Mouse (Mus musculus) heart, postnatal 36 days (tissue): Measurements from ENCODE around the gene Ttc33. TPM values are rescaled to one million over a fixed set of nuclear protein-coding genes. Genes with fewer than 3 reads are reported as not detected.

Experiments
- DNase-seq, 2 experiments: peaks; one replicate each; pipeline ENCODE4 v3.0.0; 2021 to 2022
- intact Hi-C: fragments of 180-260 bp; cut with DNase I; formaldehyde crosslinking; loops from one replicate; pipeline ENCODE4 v1.15.1; 2025
- total RNA-seq, 2 experiments: library from RNA; stranded (reverse); gene quantifications; 2 replicates each; pipeline ENCODE4 v1.2.3; 2021

Gene Ttc33
- total RNA-seq, 2 experiments from 2014 or later, result 38.2 to 40.7 TPM

- intact Hi-C loops, result loop anchor here (10.0 kb wide), 1 partner anchor 1386 kb away; no protein-coding TSS in a partner anchor
- no peak for DNase-seq
Measured at GRCm38 (mm10) chr15:5238553-5238952, 53.2 kb downstream of the Ttc33 start.

- intact Hi-C loops, result loop anchor here (10.0 kb wide), 1 partner anchor 1385 kb away; no protein-coding TSS in a partner anchor
- no peak for DNase-seq
Measured at GRCm38 (mm10) chr15:5239361-5239760, 54.0 kb downstream of the Ttc33 start.

- intact Hi-C loops, result loop anchor here (5.0 to 10.0 kb wide), 3 partner anchors 87 to 1385 kb away; no protein-coding TSS in a partner anchor
- DNase-seq, result no peak
Measured at GRCm38 (mm10) chr15:5239901-5240300, 54.6 kb downstream of the Ttc33 start.

DNA sequence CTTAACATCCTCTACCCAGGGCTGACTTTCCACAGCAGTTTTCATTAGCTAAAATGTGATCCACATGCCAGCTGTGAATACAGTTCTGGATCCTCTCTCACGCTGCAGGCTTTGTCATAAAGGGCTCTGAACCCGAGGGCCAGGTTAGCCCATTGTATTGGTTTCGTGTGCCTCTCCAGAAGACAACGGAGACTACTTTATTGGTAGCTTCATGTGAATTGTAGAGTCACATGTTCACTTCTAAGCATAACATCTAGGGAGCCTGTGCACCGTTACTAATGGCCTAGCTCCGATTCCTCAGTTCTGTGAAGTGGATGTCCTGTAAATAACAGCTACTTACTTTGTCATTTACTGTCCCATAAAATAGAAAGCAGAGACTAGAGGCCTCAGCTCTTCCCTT, 55.0 kb downstream of the Ttc33 start:
- no peak for DNase-seq
- intact Hi-C loops, result loop anchor here (5.0 to 10.0 kb wide), 2 partner anchors 87 to 164 kb away; no protein-coding TSS in a partner anchor

- DNase-seq, result peak; percentile 36 to 55
- intact Hi-C loops, result loop anchor here (5.0 to 10.0 kb wide), 2 partner anchors 86 to 163 kb away; no protein-coding TSS in a partner anchor
Measured at GRCm38 (mm10) chr15:5241304-5242201, 56.2 kb downstream of the Ttc33 start.

DNA sequence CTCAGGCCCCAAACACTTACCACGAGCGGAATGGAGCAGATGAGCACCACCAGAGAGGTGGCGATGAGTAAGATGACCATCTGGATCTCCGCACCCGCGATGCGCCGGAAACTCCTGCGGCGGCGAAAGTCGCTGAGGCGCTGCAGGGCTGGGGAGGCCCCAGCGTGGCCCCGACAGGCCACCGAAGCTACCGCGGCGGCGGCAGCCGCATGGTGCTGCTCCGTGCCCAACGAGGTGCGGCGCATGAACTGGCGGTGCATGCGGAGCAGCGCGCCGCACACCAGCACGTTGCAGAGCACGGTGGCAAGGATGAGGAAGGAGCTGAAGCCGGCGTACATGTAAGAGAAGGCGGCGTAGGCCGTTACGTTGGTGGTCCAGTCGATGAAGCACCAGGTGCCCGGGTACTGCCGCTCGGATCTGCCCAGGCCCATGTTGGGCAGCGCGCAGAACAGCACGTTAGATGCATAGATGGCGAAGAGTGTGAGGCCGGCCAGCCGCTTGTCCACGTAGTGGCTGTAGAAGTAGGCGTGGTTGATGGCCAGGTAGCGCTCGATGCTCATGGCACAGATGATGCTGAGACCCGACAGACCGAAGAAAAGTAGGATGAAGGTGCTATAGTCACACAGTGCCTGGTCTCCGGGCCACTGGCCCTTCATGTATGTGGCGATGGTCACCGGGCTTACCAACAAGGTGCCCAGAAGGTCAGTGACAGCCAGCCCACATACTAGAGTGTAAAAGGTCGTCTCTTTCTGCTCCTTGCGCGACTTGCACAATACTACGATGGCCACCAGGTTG, 57.1 kb downstream of the Ttc33 start:
- intact Hi-C loops, result loop anchor here (5.0 to 10.0 kb wide), 2 partner anchors 85 to 162 kb away; no protein-coding TSS in a partner anchor
- peak; percentile 42 to 52 for DNase-seq

DNA sequence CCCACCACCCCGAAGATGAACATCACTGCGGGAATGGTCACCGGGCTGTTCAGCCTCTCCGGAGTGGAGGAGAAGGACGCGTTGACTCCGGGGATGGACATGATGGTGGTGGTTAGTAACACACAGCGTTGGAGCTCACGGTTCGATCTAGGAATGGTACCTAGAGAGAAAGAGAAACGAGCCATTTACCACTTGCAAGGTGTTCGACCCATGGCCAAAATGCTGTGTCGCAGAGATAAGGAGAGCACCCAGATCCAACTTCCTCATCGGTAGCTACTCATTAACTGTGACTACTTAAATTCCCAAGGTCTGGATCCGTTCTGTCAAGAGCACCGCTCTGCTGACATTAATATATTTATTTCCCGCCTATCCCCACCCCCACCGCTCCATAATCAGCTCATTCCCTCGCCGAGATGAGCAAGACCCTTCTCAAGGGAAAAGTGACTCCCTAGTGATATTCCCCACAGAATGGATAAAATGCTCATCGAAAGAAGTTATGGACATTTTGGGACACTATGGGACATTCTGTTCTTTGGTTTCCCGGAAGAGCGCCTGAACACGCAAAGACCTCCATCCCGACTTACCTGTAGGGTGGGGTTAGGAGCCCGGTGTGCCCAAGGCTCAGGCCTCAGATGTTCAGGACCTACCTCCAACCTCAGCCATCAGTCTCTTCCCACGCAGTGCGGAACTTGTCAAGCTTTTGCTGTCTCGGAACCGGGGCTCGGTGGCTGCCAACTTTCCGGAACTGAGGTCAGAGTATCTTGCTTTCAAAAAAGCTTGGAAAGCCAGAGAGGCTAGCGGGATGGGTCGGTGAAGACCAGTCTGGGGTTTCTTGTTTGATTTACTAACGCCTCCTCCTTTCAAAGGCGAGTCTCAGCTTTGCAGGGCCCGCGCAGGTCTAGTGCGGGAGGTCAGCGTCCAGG, 58.0 kb downstream of the Ttc33 start:
- DNase-seq, result peak in 1 of 2 experiments; percentile 39
- intact Hi-C loops, result loop anchor here (5.0 to 10.0 kb wide), 2 partner anchors 84 to 162 kb away; no protein-coding TSS in a partner anchor

GRCm38 (mm10) chr15:5243959-5244905, 58.9 kb downstream of the Ttc33 start, which contains the start of gene Ptger4:
TSS of gene Ptger4 (minus strand) at chr15:5244187.
- intact Hi-C loops, result loop anchor here (5.0 to 10.0 kb wide), 2 partner anchors 83 to 161 kb away; no protein-coding TSS in a partner anchor
- peak; percentile 92 to 95 for DNase-seq

GRCm38 (mm10) chr15:5250182-5250581, 64.9 kb downstream of the Ttc33 start:
- DNase-seq, result no peak
- intact Hi-C loops, result no loop called here

DNA sequence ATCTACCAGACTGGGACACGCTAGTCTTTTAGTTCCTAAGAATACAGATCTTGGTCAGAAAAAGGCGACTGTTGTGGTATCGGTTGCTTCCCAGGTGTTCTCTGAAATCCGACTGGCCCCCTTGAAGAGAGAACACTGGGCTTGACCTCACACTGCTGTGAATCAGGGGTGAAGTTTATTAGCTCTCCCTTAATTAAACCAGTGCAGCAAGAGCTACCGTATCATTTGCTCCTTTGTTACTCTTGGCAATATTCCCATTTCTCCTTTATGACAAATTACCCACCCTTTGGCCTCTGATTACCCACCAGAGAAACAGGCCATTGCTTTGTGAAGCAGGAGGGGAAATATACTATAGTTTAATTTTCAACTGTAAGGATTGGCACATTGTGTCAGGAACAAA, 74.9 kb downstream of the Ttc33 start:
- DNase-seq, result no peak
- intact Hi-C loops, result no loop called here

DNA sequence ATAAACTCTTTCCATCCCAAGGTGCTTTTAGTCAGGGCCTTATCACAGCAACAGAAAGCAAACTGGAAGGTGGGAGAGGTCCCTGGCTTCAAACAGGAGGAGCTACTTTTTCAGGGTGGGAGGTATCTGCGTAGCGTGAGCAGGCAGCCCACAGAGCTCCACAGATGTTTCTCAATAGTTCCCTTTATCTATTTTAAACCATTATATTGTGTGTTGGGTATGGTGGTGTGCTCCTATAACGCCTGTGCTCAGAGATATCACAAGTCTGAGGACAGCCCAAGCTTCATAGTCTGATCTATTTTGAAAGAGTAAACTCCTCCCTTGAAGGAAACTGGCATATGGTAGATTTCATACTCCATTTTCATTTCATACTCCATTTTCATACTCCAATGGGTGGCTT, 75.7 kb downstream of the Ttc33 start:
- no peak for DNase-seq
- intact Hi-C loops, result no loop called here

DNA sequence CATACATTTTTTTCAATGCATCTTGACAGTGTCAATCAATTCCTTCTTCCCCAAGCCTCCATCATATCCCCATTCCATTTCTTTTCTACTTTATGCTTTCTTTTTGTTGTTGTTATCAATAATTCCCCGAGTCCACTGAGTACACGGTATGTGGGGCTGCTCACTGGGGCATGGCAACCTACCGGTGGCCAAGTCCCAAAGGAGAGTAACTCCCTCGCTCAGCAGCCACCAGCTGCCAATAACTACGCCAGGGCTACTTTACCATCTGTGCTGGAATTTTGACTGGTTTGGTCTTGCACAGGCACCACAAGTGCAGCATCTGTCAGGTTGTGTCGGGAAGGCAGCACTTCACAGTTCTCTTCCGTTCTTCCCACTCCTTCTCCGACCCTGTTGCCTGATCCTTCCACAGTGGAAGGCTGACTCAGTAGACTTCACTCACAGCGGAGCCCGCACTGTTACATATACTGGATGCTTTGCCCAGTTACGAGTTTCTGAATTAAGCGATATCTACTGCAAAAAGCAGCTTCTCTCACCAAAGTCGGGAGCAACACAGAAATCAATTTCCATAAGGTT, 76.9 kb downstream of the Ttc33 start:
- no peak for DNase-seq
- intact Hi-C loops, result no loop called here

- no peak for DNase-seq
- intact Hi-C loops, result no loop called here
Measured at GRCm38 (mm10) chr15:5262874-5263504, 77.7 kb downstream of the Ttc33 start.

DNA sequence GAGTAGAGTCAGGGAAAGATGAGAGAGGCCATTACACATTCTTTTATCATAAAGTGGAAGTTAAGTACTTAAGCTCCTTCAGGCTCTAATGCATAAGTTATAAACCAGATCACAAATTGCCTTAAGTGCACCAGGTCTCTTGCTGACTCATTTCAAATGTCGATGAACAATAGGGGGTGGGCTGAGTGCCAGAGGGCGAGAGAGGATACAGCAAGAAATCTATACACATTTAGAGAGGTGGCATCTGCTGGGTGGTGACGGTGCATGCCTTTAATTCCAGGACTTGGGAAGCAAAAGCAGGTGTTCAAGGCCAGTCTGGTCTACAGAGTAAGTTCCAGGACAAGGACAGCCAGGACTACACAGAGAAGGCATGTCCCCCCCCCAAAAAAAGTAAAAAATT, 80.8 kb downstream of the Ttc33 start:
- intact Hi-C loops, result no loop called here
- DNase-seq, result no peak
